Mouse (Mus musculus) heart, postnatal 14 days (tissue): ENCODE data around the gene Eif2ak1. TPM values are rescaled to one million over a fixed set of nuclear protein-coding genes. Genes with fewer than 3 reads are reported as not detected.

Experiments
- DNase-seq, 2 experiments: peaks; one replicate each; pipeline ENCODE4 v3.0.0; 2021 to 2022
- intact Hi-C: fragments of 180-260 bp; cut with DNase I; formaldehyde crosslinking; loops from one replicate; pipeline ENCODE4 v1.15.1; 2025
- total RNA-seq, 2 experiments: library from RNA; stranded (reverse); gene quantifications; 2 replicates each; pipeline ENCODE4 v1.2.3; 2021

The Eif2ak1 gene
- total RNA-seq, 2 experiments from 2014 or later, result 19.1 to 20.0 TPM

DNA sequence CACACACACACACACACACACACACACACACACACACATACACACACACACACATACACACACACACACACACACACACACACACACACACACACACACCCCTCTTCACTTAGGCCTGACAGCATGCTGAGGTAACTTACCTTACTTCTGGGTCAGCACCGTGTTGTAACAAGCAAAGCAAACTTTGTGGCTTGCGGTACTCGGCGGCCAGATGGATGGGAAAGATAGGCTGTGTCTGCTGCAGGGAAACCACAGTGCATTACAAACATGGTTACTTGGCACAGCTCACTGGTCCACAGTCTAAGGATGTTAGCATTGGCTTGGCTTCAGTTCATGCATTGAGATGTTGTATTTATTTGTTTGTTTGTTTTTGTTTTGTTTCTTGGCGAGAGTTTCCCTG is 75.8 kb downstream of the Eif2ak1 start:
- intact Hi-C loops, result no loop called here
- no peak for DNase-seq

DNA sequence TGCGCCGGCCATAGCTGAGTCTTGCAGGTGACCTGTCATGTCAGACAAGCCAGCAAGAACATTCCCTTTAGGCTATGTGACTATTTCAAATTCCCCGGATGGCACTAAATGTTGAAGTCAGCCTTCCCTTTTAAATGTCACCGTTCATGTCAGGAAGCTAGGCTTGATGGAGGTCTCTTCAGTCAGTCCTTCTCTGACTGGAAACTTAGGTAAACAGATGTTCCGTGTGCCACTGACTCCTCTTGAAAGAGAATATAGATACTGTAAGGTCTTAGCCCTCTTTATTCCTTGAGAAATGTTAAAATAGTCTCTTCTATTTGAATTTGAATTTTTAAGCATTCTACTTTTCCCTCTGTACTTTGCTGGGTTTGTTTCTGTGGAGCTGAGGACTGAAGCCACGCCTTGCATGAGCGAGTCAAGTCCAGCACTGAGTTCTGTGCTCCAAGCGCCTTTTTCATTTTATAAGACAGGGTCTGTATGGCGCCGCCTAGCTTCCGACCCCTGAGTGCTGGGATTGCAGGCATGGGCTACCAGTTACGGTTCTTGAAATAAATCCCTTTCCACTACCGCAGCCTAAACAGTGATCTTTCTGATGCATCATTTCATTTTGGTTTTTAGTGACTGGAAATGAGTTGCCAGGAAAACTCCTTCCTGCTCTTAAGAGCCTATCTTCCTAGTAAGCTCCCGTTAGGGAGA is 80.2 kb downstream of the Eif2ak1 start, which contains the start of gene Ankrd61:
TSS of gene Ankrd61 (minus strand) at position 51 of the 696 bp plus-strand sequence.
- intact Hi-C loops, result no loop called here
- DNase-seq, result no peak

DNA sequence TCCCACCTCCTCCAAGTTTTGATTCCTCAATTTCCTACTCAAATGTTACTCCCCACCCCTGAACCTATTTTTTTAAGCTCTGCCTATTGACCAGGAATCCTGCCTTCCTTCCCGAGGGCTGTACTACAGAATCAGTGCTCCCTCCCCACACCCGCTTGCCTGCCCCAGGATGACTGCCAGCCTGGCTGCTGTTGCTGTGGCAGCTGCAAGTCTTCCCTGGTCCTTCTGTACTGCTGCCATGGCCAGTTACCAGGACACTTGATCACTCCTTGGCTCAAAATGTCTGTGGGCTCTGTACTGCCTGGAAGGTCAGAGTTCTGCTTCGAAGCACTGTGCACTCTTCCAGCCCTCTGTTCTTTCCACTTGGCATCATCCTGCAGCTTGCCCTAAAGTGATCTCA is 84.5 kb downstream of the Eif2ak1 start:
- DNase-seq, result peak; percentile 48 to 59

DNA sequence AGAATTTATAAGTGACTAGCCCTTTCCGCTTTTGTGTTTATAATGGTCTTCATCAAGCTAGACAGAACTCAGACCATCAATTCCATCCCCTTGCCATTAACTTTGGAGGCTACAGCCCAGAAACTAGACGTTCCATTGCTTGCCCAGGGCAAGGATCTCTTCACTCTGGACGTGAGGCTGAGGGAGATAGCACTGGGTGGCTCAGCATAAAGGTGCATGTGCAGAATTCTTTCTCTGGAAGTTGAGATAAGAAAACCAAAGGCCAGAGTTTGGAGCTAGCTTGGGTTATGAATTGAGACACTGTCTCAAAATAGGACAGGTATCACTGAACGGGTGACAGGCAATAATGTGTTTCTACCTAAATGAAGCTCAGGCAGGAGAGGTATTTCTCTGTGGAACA is 86.2 kb downstream of the Eif2ak1 start:
- no peak for DNase-seq
- intact Hi-C loops, result no loop called here

More for the DNA sequence above, 84.5 kb downstream of the Eif2ak1 start:
- intact Hi-C loops, result no loop called here

DNA sequence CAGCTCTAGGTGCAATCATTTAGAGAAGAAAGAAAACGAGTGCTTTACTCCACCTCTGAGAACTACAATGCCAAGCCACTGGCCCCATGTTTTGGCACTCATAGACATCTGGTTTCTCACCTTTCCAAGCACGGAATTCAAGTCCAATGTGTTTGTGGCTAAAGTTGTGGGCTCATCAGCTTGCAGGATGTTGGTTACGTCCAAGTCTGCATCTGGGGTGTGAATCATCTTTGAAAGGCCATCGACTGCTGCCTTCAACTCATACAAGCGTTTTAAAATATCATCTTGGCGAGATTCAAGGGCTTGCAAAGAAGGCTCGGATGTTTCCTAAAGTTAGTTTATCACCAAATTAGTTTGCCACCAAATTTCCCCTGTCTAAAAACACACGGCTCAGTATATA is 88.8 kb downstream of the Eif2ak1 start:
- DNase-seq, result no peak
- intact Hi-C loops, result loop anchor here (5.0 kb wide), 1 partner anchor 349 kb away; no protein-coding TSS in a partner anchor

DNA sequence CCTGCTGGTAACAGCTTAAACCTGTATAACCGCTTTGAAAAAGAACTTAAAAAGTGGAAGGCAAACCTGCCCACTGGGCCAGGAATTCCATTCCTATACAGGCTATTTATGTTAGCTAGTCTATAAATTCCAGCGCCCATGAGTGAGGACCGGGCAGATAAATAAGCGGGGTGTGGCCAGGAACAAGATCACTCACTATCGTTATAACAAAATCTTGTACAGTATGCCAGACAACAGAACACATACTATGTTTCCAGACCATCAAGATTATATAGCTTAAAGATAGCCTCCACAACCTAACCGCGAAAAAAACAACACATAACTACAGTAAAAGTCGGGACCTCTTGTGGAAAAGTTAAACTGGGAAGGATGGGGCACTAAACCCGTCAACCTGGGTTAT is 91.3 kb downstream of the Eif2ak1 start:
- DNase-seq, result no peak
- intact Hi-C loops, result loop anchor here (5.0 kb wide), 1 partner anchor 352 kb away; no protein-coding TSS in a partner anchor

DNA sequence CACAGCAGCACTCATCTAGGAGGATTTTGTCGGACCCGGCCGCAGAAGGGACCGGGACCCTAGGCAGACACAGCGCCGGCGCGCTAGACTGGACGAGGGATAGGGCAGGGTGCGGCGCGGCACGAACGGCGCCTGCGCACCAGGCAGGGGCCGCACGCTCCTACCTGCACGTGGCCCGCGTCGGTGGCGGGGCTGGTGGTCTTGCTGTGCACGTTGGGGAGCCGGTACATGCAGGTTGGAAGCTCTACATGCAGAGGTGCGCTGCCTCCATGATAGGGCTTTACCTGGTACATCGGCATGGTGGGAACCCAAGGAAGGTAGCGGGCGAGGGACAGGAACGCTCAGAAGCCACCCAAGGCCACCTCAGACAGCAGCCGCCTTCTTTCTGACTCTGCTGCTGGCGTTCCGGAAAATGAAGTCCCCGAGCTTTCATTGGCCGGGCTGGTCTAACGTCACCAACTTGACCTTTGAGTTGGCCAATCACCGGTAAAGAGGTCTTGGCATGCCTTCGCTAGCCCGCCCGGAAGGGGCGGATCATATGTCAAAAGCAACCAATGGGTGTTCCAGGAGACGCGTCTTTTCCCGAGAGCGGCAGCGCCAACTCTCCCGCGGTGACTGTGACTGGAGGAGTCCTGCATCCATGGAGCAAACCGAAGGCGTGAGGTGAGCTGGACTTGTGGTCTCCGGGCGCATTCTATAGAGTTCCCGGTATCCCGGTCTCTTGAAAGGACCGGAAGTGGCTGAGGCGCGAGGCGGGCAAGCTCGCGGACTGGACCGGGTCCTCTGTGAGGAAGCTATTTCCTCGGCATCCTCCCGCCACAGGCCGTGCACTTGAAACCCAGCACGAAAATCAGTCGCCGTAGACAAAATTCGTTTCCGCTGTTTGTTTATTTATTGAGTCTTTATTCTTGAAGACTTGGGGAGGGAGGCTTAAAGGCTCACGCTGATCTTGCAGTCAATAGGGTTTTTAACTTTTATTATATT is 92.1 kb downstream of the Eif2ak1 start, which contains the start of the genes Aimp2 and Pms2:
TSS of gene Aimp2 (minus strand) at position 431 of the 984 bp plus-strand sequence.
TSS of gene Pms2 (plus strand) at position 548 of the 984 bp plus-strand sequence.
- DNase-seq, result peak; percentile 92 to 95
- intact Hi-C loops, result loop anchor here (2.0 to 5.0 kb wide), 2 partner anchors 177 to 352 kb away; partner anchors contain the start of gene Usp42

DNA sequence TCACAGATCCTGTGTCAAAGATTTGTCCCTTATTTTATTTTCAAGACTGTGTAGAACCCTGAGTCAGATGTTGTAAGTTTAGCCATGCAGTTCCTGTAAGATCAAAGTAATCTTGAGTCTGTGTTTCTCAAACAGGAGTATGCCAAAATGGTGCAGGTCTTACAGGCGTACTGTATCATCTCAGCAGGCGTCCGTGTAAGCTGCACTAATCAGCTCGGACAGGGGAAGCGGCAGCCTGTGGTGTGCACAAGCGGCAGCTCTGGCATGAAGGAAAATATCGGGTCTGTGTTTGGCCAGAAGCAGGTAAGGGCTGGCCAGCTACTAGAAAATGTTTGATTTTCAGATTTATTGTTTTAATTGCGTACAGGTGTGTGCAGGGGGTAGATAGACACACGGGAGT is 98.6 kb downstream of the Eif2ak1 start:
- no peak for DNase-seq
- intact Hi-C loops, result loop anchor here (5.0 kb wide), 1 partner anchor 349 kb away; no protein-coding TSS in a partner anchor

DNA sequence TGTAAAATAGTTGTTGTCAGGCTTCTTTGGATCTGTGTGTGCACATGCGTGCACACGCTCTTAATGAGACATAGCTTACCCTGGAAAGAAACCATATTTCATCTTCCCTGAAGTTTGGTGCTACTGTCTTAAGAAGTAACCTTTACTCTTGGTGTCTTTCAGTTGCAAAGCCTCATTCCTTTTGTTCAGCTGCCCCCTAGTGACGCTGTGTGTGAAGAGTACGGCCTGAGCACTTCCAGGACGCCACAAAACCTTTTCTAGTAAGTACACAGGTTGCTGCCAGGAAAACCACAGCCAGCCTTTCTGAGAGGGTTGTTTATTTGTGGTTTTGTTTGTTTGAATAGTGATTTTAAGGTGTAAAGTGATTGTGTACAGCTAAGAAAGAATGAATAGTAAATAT is 99.8 kb downstream of the Eif2ak1 start:
- intact Hi-C loops, result loop anchor here (5.0 kb wide), 1 partner anchor 350 kb away; no protein-coding TSS in a partner anchor
- peak; percentile 65 to 74 for DNase-seq

DNA sequence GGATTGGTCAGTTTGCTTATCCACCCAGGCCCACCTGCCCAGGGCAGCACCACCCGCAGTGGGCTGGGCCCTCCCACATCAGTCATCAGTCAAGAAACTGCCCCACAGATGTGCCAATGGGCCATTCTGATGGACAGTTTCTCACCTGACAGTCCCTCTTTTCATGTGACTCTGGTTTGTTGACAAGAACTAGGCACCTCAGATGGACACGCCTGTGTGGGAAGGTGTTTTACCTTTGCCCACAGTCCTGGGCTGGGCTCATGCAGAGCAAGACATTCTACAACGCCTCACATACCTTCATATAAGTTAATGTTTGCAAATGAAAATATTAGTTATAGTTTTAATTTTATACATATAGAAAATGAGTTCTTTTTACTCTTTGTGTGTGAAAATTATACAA is 100.5 kb downstream of the Eif2ak1 start:
- intact Hi-C loops, result loop anchor here (5.0 kb wide), 1 partner anchor 351 kb away; no protein-coding TSS in a partner anchor
- no peak for DNase-seq

DNA sequence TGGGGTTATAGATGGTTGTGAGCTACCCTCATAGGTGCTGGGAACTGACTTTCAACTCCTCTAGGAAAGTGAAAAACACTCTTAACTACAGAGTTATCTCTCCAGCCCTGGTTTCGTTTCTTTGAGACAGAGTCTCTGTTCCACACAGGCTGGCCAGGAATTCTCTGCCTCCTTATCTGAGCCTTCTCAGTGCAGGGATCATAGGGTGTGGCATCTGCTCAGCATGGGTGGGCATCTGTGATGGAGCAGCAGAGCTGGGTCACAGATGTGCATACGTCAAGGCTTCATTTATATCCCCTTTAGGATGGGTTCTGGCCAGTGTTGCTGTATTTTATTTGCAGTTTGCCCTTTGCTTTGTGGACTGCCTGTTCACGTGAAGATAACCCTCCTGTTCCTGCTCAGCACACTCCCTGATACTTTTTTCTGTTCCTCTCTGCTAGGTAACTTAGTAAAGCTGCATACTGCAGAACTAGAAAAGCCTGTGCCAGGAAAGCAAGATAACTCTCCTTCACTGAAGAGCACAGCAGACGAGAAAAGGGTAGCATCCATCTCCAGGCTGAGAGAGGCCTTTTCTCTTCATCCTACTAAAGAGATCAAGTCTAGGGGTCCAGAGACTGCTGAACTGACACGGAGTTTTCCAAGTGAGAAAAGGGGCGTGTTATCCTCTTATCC is 107.3 kb downstream of the Eif2ak1 start:
- intact Hi-C loops, result no loop called here
- DNase-seq, result no peak

DNA sequence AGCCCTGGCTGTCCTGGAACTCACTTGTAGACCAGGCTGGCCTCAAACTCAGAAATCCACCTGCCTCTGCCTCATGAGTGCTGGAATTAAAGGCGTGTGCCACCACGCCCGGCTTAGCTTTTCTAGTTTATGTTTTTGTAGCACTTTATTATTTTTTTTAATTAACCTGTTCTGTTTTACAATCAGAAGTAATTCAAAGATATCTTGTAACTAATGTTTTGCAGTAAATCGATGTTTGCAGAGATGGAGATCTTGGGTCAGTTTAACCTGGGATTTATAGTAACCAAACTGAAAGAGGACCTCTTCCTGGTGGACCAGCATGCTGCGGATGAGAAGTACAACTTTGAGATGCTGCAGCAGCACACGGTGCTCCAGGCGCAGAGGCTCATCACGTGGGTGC is 110.3 kb downstream of the Eif2ak1 start, which contains the start of gene Gm42421:
TSS of gene Gm42421 (plus strand) at position 301 of the 400 bp plus-strand sequence.
- DNase-seq, result no peak
- intact Hi-C loops, result no loop called here

DNA sequence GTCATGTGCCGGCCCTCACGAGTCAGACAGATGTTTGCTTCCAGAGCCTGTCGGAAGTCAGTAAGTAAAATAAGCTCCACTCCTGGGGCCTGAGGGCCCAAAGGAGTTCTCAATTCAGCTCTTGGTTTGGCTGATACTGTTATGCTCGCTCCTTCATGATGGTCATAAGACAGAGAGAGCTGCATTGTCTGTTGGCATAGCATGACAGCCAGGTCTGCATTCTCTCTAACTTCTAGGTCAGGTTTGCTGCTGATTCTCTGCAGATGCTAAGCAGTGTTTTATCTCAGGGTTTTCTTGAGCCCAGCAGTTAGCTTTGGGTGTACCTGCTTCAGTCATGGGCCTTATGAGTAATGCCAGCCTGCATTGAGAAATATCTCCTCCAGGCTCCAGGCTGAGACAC is 111.7 kb downstream of the Eif2ak1 start:
- no peak for DNase-seq
- intact Hi-C loops, result no loop called here

DNA sequence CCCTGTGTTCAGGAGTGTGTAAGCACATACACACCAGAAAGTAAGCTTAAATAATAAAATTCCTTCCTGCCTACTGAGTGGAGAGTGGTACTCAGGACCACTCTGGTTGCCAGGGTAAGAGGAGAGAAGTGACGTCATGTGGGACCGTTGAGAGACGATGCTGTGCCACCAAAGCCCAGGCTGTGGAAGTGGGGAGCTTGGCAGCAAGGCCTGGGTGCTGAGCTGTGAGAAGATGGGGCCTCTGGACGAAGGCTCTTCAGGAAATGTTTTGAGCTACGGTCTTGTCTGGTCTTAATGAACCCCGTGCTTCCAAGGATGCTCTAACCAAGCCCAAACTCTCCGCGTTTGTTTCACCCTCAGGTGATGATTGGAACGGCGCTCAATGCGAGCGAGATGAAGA is 113.1 kb downstream of the Eif2ak1 start:
- no peak for DNase-seq
- intact Hi-C loops, result no loop called here

DNA sequence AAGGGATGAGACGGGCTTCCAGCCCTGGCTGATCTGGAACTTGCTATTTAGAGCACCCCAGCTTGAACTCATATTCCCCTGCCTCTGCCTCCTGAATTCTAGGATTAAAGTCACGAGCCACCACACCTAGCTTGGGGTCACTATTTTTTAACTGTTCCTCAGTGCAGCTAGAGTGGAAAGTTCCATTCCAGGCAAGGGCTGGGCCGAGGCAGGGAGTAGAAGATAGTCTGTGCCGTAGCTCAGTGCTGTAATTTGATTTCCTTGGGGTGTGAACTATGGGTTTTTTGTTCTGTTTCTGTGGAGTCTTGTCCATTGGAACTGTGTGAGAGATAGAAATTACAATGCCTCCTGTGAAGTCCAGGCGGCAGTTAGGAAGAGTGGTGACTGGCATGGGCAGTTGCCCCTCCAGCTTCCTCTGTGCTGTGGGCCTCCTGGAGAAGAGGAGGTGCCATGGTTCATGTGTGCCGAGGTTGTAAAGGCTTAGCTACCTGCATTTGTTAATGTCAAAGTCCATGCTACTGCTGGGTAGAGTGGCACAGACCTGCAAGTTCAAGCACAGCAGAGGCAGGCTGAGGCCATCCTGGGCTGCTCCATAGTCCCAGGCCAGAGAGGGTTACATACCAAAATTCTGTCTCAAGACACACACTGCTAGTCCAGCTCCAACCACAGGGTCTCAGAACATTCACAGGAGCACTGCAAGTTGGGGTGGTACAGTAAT is 114.4 kb downstream of the Eif2ak1 start:
- intact Hi-C loops, result no loop called here
- DNase-seq, result no peak

DNA sequence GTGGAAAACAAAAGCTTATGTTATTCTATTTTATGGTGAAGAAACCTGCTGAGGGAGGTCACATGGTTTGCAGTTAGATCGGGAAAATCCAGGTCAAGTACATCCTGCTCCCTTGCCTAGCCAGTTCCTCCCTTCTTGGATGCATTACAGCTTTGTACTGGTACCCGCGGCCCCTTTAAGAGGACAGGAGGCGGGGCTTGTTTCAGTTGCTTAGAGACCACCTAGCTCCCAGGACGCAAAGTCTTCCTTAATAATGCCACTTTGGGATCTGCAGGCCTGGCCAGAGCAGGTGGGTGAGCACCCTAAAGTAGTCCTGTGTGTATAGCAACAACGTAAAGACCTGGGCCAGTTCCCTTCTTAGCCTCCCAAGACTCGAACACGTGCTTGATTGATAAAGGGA is 115.2 kb downstream of the Eif2ak1 start, which contains the start of gene Rsph10b:
TSS of gene Rsph10b (plus strand) at position 205 of the 400 bp plus-strand sequence.
- DNase-seq, result no peak

DNA sequence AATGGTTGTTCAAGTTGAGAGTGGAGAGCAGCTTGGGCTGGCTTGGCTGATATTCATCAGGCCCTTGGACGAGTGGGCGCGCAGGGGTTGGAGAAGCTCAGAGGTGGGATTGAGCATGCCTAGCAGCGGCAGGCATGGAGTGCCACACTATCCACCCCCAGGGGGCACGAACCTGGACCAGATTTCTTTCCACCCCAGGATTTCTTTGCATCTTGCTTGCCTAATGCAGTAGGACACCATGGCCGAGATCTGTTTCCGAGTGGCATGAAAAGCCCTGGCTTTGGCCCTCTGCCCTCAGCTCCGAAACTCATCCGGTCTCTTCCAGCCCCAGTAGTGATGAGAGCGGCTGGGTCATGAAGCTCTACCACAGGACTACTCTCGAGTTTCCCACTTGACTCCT is 115.8 kb downstream of the Eif2ak1 start:
- no peak for DNase-seq
- intact Hi-C loops, result no loop called here

More for the DNA sequence above, 115.2 kb downstream of the Eif2ak1 start, which contains the start of gene Rsph10b:
- intact Hi-C loops, result no loop called here

DNA sequence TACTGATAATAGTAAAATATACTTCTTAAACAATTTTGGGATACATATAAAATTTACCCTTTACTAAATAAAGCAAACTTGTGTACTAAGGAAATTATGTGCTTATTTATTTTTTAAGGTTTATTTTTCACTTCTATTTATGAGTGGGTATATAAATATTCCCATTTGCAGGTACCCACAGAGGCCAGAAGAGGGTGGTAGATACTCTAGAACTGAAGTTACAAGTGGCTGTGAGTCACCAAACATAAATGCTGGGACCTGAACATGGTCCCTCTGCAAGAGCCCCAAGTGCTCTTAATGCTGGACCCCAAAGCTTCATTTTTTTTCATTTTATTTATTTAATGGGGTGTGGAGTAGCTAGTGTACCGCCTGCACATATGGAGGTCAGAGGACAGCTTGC is 116.3 kb downstream of the Eif2ak1 start:
- intact Hi-C loops, result loop anchor here (2.0 kb wide), 1 partner anchor 41 kb away; no protein-coding TSS in a partner anchor
- DNase-seq, result no peak

DNA sequence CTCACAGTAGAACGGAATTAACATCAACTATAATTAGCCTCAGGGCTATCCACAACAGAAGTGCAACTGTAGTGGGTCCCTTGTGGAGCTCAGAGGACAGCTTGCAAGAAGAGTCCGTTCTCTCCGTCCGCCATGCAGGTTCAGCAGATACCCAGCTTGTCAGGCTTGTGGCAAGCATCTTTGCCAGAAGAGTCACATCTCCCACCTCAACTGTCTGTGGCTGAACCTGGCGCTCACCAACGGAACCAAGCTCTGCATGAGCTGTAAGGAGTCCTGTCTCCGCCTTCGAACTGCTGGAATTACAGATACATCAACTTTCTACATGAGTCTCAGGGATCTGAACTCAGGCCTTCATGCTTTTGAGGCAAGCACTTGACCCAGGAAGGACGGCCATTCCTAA is 118.6 kb downstream of the Eif2ak1 start:
- no peak for DNase-seq
- intact Hi-C loops, result no loop called here
